Mouse (Mus musculus): ENCODE measurements around the gene Klhl26.
"Not testable (repeated sequence)": the region's sequence is repeated elsewhere in the genome, so short reads cannot be mapped to it uniquely, and the experiment has no call there.

Klhl26 gene

GRCm38 (mm10) chr8:70476333-70477268 lies at the start of gene Klhl26:
TSS of gene Klhl26 (minus strand) at chr8:70476968.
- peak; percentile 98 for DNase-seq

- DNase-seq: peak; percentile 96
These were observed 46.0 kb upstream of the Klhl26 start for GRCm38 (mm10) chr8:70522592-70523403.

DNA sequence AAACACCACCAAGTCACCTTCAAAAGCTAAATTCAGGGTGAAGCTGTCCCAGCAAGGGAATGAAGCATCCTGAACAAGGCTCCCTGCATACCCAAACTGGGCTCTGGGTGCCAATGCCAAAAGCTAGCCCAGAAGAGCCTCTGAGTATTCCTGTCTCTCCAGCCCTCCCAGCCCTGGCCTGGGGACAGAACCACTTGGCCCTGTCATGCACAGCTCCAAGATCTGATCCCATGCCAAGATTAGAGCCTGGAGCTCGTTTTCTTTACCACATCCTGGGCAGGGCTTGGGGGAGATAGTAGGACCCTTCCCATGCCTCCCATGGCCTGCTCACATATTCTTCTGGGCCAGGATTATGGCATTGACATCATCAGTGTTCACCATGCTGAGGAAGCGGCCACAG lies 42.8 kb upstream of the Klhl26 start:
- DNase-seq: no peak

DNA sequence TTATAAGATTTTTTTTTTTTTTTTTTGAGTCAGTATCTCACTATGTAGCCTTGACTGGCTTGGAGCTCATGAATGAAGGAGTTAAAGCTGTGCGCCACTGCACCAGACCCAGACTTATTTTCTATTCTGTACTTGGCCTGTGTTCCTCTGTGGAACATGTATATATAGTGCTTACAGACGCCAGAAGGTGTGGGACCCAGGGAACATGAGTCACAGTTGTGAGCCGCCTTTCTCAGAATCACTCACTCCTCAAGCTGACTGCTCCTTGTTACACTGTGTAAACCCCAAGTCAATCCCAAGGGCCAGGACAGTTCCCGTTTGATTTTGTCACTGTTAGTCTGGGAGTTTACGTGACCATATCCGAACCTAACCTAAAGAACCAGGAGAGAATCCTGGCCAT lies 42.3 kb upstream of the Klhl26 start:
- no peak for DNase-seq

DNA sequence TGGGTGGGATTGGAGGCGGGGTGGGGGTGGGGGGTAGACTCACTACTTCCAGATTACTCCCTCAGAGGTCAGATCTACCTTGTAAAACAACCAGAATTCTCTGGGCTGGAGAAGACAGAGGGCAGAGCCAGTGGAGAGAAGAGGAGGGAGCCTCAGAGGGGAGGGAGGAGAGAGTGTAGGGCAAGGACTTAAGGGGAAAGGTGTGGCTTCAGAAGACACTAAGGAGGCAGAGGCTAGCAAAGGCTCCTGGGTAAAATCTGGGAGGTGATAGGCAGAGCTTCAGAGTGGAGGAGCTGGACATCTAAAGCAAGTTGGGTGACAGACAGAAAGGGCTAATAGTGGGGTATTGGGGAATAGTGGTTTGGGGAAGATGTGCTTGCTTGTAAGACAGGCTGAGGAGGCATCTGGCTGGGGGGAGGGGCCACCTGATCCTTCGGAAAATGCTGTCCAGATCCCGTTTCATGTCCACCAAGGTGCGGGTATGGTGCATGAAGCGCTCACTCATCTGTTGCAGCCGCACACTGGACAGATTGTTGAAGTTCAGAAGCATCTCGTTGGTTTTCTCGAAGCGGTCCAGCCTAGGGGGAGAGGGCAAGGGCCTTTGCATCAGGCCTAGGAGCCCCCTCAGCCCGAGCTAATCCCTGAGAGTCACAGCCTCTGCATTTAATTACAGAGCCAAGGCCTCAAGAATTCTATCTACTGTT lies 41.3 kb upstream of the Klhl26 start:
- no peak for DNase-seq

GRCm38 (mm10) chr8:70513441-70513840 lies 36.7 kb upstream of the Klhl26 start:
- no peak for DNase-seq

- DNase-seq: no peak
These were observed 35.6 kb upstream of the Klhl26 start for GRCm38 (mm10) chr8:70512253-70512903.

GRCm38 (mm10) chr8:70511770-70512169 lies 35.0 kb upstream of the Klhl26 start:
- DNase-seq: no peak

GRCm38 (mm10) chr8:70511174-70511573 lies 34.4 kb upstream of the Klhl26 start:
- DNase-seq: not testable (repeated sequence)

GRCm38 (mm10) chr8:70510228-70510915 lies 33.6 kb upstream of the Klhl26 start, which contains the start of gene Uba52:
TSS of gene Uba52 (minus strand) at chr8:70510801.
- DNase-seq: peak; percentile 97

DNA sequence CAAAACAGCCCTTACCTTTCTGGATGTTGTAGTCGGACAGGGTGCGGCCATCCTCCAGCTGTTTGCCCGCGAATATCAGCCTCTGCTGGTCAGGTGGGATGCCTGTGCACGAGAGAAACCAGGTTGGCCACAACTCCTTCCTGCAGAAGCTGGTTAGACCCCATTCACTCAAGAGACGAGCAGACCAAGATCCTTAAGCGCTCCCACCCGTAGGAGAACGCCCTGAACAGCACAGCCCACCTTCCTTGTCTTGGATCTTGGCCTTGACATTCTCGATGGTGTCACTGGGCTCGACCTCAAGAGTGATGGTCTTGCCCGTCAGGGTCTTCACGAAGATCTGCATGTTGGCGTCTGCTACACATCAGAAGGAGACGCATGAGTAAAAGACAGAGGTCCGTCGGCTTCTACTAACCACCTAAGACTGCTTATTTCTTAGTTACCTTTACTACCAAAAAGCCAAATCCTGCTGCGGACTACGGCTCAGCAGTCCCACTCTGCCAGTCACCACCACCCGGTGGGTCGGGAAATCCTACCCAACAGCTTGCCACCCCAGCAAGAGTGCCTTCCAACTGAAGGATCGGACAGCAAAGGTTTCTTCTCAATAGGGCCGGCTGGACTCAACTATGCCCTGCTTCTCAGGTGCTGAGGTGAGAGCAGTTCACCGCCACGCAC lies 32.6 kb upstream of the Klhl26 start:
- DNase-seq: no peak

- no peak for DNase-seq
These were observed 30.2 kb upstream of the Klhl26 start for GRCm38 (mm10) chr8:70507027-70507393.

GRCm38 (mm10) chr8:70506328-70507026 lies 29.7 kb upstream of the Klhl26 start, which contains the start of gene Rex1bd:
TSS of gene Rex1bd (minus strand) at chr8:70506752.
- DNase-seq: peak; percentile 96

GRCm38 (mm10) chr8:70505698-70506327 lies 29.0 kb upstream of the Klhl26 start:
- no peak for DNase-seq

DNA sequence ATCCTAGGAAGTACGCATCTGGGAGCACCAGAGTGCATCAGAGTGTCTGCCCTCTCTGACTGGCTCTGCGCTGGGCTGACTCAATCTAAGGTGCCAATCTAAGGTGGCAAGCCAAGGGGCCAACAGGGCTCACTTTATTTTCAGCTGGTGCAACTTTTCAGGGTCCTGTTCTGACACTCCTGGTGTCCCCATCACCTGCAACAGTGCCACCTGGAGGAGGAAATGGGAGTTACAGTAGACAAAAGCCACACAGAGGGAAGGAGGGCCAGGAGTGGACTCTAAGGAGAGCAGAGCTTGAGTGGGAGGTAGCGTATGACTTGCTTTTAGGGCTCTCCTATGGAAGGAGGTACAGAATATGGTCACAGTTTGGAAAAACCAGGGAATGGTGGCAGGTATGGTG lies 28.1 kb upstream of the Klhl26 start:
- peak; percentile 90 for DNase-seq

GRCm38 (mm10) chr8:70504291-70504716 lies 27.5 kb upstream of the Klhl26 start:
- DNase-seq: peak; percentile 71

GRCm38 (mm10) chr8:70503062-70503750 lies 26.4 kb upstream of the Klhl26 start:
- peak; percentile 75 for DNase-seq

GRCm38 (mm10) chr8:70502540-70502939 lies 25.8 kb upstream of the Klhl26 start:
- DNase-seq: no peak

DNA sequence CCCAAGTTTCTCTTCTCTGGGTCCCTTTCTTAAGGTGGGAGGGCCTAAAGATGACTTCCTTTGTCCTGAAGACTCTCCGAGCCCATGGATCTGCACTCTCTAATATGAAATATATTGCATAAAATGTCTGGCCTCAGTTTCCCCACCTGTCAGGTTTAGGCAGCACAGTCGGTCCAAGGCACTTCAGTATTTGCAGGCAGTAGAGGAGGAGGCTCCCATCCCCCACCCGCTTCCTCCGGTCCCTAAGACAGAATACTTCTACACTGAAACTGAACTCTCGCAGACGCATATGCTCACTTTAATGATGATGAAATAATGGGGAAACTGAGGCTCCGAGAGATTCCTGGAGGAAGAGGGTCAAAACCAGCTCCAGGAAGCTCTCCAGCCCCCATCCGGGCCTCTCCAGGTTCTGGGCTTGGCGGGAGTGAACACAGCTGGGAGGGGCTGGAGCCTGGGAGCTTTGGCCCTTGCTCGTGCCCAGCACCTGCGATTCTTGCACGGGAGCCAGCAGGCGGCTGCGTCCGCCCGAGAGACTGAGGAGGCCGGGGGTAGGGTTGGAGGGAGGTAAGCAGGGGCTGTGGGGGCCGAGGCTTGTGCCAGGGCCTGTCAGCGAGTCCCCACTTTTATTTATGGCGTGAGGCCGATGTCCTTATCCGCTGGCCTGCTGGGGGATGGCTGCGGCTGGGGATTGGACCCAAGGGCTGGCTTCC lies 25.2 kb upstream of the Klhl26 start:
- no peak for DNase-seq

All from lung, postnatal 14 days (tissue).